Mouse (Mus musculus) embryonic fibroblast, embryonic 13.5 days (primary cell): ENCODE measurements around the gene Tle4.

Experiments used
- CTCF ChIP-seq: IDR thresholded peaks from 2 replicates; pipeline ENCODE4 v1.5.1; 2011; ENCODE audit warnings: mild to moderate bottlenecking, control low read depth, low read length, moderate library complexity, borderline replicate concordance; ENCODE audit not compliant: insufficient read depth
- POLR2A ChIP-seq: IDR thresholded peaks from 2 replicates; pipeline ENCODE4 v1.6.1; 2011; ENCODE audit warnings: low read depth, mild to moderate bottlenecking, control low read depth, low read length, moderate library complexity

DNA sequence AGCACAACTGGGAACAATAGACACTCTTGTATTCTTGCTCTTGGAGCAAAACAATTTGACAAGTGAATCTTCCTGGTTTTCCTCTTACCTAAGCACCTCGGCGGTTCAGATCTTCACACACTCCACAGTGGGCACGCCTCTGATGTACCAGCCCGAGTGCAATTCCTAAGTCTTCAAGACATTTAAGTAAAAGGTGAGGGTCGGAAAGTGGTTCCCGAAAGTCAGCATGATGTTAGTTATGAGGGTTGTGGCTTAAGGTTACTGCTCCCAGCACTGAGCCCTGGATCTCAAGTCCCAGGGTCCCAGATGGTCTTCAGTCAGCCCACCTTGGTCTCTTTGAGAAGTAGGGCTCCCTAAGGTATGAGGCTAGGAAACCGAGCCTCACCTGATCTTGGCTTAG lies 165.4 kb downstream of the Tle4 start:
- TF ChIP-seq CTCF (no peak), POLR2A (no peak)
